Mouse (Mus musculus): ENCODE results near the gene Sdhaf1.

Gene Sdhaf1

GRCm38 (mm10) chr7:30291215-30292131, 32.2 kb downstream of the Sdhaf1 start, which contains the start of gene Clip3:
Gene Clip3, plus strand, starts transcription at chr7:30291728.
- no peak for DNase-seq

GRCm38 (mm10) chr7:30289714-30290399, 33.8 kb downstream of the Sdhaf1 start:
- no peak for DNase-seq

GRCm38 (mm10) chr7:30289071-30289713, 34.5 kb downstream of the Sdhaf1 start:
- no peak for DNase-seq

- no peak for DNase-seq
Measured at GRCm38 (mm10) chr7:30288046-30288445, 35.6 kb downstream of the Sdhaf1 start.

- DNase-seq, result no peak
Measured at GRCm38 (mm10) chr7:30286701-30287410, 36.8 kb downstream of the Sdhaf1 start.

GRCm38 (mm10) chr7:30282740-30283139, 41.0 kb downstream of the Sdhaf1 start:
- no peak for DNase-seq

- DNase-seq, result no peak
Measured at GRCm38 (mm10) chr7:30281522-30281921, 42.2 kb downstream of the Sdhaf1 start.

GRCm38 (mm10) chr7:30280670-30281138, 43.0 kb downstream of the Sdhaf1 start:
- peak; percentile 90 for DNase-seq

GRCm38 (mm10) chr7:30279951-30280669, 43.6 kb downstream of the Sdhaf1 start, which contains the start of the genes Thap8 and Wdr62:
Gene Thap8, plus strand, starts transcription at chr7:30280094.
Gene Wdr62, minus strand, starts transcription at chr7:30280419.
- DNase-seq, result peak; percentile 94

GRCm38 (mm10) chr7:30279536-30279935, 44.2 kb downstream of the Sdhaf1 start:
- DNase-seq, result no peak

GRCm38 (mm10) chr7:30278911-30279310, 44.8 kb downstream of the Sdhaf1 start:
- no peak for DNase-seq

GRCm38 (mm10) chr7:30274383-30274782, 49.3 kb downstream of the Sdhaf1 start:
- DNase-seq, result no peak

Data from kidney, adult 9 months (tissue).